Mouse (Mus musculus) 3134 (cell line): ENCODE results near the gene Gdpd5.

Experiments used
- DNase-seq: peaks from one replicate; pipeline ENCODE4 v3.0.0-alpha.2; 2011; ENCODE audit warnings: low spot score; ENCODE audit not compliant: insufficient read length; ENCODE audit errors: extremely low read depth

Gene Gdpd5

DNA sequence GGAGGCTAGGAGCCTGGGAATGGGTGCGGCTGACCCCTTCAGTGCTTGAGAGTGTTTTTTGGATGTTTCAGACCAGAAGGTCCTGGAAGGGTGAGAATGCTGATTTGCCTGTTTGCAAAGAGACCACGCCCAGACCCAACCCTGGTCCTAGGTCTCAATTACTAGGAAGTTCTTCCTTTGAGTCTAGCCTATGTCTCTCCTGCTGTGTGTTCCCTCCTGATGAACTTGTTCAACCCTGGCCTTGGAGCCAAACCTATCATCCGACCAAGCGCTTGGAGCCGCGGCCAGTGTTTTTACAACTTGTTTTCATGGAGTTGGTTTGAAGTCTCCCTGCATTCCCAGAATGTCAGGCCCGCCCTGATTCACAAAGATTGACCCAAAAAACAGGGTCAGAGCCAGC is 22.0 kb downstream of the Gdpd5 start:
- DNase-seq = no peak

DNA sequence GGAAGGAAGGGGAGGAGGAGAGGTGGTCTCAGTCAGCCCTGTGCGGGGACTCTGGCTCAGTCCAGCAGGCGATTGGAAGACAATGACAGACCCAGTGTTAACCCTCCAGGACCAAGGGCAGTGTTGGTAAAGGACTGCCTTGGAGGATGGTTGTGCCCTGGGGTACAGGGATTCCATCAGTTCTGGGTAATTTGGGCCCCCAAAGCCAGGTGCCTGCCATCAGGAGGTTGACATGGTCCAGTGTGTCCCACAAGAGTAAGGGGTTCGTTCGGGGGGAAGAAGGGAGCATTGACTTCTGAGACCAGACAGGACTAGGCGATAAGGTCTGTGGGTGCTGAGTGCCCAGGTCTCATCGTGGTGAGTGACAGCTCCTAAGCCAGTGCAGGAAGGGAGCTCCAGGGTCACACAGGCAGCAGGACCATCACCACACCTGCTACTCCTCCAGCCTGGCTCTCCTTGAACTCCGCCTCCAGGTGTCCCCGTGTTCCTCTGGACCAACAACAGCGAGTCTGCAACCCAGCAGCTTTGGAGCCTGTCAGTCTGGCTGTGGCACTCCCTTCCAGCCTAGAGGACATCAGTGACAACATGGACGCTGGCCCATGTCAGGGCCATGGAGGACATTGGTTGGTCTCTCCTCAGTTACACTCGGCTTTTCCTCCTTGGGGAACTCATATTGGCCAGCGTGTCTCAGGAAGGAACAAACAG is 23.0 kb downstream of the Gdpd5 start:
- no peak for DNase-seq

DNA sequence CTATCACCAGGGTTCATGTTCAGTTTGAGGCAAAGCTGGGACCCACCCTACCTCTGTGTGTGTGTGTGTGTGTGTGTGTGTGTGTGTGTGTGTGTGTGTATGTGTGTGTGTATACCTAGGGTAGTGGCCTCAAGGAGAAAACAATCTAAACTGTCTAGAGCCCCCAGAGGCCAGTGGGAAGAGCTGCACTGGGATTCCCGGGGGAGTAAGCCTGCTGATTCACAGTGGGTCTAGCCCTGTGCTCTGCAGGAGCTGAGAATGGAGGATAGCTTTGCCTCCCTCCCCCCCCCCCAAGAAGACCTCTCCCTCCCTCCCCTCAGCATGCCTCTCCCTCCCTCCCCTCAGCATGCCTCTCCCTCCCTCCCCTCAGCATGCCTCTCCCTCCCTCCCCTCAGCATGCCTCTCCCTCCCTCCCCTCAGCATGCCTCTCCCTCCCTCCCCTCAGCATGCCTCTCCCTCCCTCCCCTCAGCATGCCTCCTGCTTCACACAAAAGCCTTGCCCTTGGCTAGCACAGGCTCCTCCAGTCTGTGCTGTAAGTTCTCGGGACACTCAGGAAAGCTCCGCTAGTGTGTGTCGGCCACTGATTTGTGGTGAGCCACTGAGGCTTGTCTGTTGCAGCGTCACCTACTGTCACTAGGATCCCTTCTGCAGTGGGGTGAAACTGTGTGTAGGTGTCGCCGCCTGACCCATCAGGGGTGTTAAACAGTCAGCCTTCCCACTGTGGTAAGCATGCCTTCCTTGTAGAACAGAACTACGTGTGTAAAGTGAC is 24.4 kb downstream of the Gdpd5 start:
- no peak for DNase-seq

- DNase-seq = no peak
Measured at GRCm38 (mm10) chr7:99407598-99407997, 26.4 kb downstream of the Gdpd5 start.

- DNase-seq = no peak
Measured at GRCm38 (mm10) chr7:99409441-99410222, 28.4 kb downstream of the Gdpd5 start.

GRCm38 (mm10) chr7:99410315-99410714 is 29.1 kb downstream of the Gdpd5 start:
- no peak for DNase-seq

DNA sequence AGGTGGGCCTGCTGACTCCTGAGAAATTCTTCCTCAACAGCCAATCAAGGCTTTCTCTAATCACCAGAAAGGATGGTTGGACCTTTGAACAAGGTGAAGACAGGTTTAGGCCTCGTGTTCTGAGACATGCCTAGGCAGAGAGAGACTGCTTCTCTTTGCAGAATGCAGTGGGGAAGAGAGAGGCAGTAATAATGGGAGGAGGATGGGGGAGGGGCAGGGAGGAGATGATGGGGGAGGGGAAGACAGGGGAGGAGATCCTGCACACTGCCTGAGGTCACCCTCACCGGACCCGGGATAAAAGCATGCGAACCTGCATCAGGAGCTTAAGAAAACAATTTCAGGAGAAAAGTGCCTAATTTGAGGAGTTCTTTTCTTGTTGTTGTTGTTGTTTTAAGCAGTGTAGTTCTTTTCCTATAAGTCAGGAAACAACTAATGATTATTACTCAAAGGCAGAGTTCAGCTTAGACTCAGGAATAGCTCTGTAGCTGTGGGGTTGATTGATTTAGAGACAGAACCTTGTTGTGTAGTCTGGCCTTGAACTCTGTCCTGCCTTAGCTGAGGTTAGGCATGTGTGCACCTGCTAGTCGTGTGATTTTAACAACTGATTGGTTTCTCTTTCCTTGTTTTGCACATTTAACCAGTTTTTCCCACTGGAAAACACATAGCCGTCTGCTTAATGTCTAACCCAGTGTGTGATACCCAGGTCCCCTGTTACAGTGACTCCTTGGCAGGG is 30.0 kb downstream of the Gdpd5 start:
- DNase-seq = no peak

DNA sequence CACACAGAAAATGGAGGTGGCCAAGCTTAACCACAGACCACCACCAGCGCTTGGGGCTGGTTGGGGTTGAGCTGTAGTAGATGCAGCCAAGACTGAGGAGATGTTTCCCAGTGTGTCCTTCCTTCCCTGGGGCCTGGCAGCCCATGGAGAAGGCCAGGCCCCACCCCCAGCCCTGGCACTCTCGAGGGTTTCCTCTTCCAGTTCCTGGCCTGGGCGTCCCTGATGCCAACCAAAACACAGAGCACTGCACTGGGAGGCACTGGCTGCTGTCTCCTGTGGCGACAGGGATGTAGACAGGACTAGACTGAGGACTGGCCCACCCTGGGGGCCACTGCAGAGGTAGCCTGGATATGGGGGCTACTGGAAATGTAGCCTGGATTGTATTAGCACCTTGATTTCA is 33.8 kb downstream of the Gdpd5 start:
- peak; percentile 71 for DNase-seq

- DNase-seq = no peak
Measured at GRCm38 (mm10) chr7:99419311-99419710, 38.1 kb downstream of the Gdpd5 start.

DNA sequence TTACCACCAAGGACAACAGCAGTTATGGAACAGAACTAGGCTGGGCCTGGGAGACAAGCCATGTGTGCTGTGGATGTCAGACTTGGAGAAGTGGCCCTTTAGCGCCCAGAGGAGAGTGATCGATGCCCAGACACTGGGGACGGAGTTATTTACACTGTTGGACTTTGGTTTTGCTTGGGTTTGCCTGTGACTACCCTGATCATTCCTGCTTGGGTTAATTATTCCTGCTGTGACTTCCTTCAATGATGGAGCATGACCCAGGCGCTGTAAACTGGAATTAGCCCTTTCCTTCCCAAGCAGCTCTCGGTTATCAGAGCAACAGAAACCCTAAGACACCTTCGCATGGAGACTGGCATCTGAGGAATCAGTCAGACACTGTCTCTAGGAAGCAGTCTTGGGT is 39.8 kb downstream of the Gdpd5 start:
- no peak for DNase-seq

DNA sequence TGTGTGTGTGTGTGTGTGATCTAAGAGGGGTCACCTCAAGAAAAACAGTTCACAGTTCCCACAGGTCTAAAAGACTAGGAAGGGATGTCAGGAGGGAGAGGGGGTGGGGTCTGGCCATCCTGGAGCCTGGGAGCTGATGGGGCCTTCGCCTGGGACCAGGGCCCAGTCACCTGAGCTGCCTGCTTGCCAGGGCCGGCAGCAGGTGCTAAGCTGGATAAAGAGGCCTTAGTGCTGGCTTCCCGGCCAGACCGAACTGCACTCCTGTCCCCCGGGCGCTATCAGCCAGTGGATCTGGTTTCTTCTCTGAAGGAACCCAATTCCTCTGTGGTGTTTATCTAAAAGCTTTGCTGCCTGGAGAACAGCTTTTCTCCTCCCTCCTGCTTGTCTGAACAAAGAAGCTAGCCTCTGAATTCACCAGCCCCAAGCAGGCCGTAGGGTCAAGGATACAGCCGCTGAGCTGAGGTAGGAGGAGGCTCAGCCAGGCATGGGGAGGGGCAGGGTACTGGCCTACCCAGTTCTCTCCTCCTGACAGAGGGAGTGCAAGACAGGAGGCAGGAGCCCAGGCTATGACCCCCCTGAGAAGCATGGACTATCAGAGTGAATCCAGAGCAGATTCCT is 43.4 kb downstream of the Gdpd5 start:
- no peak for DNase-seq

GRCm38 (mm10) chr7:99425706-99426105 is 44.5 kb downstream of the Gdpd5 start:
- no peak for DNase-seq

- DNase-seq = no peak
Measured at GRCm38 (mm10) chr7:99427031-99427430, 45.8 kb downstream of the Gdpd5 start.

DNA sequence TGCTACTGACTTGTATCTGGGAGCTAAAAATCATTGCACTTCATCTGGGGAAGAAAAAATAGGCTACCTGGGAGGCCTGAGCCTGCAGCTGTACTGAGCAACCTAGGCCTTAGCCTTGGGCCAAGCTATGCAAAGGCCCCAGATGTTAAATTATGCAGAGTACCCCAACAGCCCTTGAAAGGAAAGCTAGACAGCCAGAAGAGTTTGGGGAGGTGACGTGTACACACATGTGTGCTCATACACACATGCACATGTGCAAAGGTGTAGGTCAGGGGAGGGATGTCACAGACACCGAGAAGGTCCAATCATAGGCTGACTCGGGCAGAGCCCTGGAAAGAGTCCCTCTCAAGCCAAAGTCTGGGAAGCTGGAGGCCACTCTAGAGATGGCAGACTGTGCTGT is 46.8 kb downstream of the Gdpd5 start:
- DNase-seq = no peak

GRCm38 (mm10) chr7:99428836-99429235 is 47.6 kb downstream of the Gdpd5 start:
- DNase-seq = peak; percentile 70

DNA sequence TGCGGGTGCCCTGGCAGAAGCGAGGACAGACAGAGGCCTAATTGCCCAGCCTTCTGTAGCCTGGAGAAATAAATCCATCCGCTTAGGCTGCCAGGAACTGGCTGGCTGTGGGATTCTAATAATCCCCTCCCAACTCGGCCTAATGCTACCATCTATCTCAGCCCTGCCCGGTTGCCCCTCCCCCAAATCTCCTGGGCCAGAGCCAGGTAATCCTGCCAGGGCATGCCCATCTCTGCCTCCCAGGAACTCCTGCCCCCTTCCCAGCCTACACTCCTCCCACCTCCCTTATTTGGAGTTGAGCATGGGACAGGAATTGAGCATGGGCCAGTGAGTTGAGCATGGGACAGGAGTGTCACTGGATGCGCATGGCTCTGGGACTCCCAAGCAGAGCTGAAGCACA is 48.6 kb downstream of the Gdpd5 start:
- no peak for DNase-seq

DNA sequence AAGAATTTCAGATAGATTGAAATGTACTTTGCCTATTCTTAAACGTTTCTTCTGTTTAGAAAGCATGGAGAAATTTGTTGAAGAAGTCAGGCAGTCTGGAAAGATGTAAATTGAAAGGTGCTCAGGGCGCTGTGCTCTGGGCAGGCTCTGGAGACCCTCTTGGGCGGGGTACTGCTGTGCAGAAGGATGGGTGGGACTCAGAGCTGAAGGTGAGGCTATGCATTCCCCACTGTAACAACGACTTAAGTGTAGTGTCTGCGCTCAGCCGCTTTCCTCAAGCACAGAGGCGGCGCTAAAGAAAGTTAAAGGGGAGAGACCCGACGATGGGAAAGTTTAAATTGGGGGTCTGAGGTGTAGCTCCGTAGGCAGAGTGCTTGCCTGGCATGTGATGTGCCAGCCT is 49.0 kb downstream of the Gdpd5 start:
- DNase-seq = no peak

DNA sequence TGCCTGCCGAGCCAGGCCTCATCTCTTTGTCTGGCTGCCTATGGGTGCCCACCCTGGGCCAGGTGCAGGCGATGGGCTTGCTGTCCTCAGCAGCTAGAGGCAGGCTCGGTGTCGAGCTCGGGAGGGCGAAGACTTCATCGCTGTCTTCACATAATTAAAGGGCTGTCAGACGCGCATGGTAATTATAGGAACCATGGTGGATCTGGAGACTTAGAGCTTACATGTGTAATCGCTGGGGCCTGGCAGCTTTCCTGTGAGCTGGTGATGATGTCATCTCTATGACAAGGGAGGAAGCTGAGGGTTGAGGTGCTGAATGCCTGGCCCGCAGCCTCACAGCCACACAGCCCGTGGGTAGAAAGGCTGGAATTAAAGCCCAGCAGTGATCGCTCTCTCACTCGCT is 51.0 kb downstream of the Gdpd5 start:
- DNase-seq = peak; percentile 65

DNA sequence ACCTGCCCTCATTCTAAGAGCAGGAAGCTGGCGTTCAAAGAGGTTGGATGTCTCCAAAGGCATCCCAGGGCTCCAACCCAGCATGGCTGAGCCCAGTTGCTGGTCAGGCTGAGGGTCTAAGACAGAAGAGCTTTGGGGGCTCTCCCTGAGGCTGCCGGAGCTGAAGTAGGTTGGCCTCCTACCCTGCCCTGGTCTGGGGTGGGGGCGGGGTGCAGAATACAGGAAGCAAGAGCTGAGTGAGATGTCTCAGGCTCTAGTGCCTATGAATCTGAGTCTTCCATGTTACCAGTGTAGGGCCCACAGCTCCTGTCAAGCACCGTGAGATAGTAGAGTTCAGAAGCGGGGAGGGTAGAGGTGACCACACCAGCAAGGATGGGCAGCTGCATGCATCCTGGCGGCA is 51.6 kb downstream of the Gdpd5 start:
- DNase-seq = no peak

DNA sequence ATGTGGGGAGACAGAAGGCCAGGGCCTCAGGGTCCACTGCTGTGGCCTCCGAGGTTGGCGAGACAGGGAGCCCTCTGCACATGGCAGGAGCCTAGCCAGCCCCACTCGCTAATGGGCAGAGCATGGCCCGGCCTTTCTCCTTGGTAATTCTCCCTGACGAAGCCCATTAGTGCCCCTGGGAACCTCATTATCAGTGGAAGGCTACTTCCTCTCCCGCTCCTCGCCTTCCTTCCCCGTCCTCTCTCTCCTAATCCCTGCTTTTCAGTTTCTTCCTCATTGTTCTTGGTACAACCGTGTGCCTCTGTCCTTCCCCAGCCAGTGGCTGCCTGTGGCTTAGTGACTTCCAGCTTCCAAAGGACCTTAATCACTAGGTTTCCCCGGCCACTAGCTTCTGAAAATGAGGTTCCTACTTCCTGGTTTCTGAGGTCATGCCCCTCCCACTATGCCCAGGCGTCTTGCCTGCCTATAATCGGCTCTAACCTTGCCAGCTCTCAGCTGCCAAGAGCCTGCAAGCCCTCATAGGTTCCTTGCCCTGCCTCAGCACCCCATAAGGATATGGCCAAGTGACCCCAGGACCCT is 53.5 kb downstream of the Gdpd5 start:
- no peak for DNase-seq
